26 mouse cellular contexts compared by ENCODE assay signal in genomic region chr1:159861782-159862474, GRCm38 (mm10).
A peak's percentile ranks its signal among the peaks of the same experiment; 100 is the strongest.
DNase-seq lines count a peak whose midpoint lies in the region; ATAC-seq and TF ChIP-seq lines count a peak whose summit lies in the region.
"Had no signal": no experiment of that assay in that cellular context is flagged by ENCODE, and none has a peak within 500 bp of the region (broad histone marks: within the 10 kb centered on the region; RNA-seq: fewer than 3 reads in every experiment).

No protein-coding gene starts in this region.

- TF ChIP-seq EP300 in stomach, postnatal 0 days (optimal IDR thresholded peaks at IDR 0.05), result no peak

- no peak overlapping the region for H3K4me3 ChIP-seq in embryonic facial prominence, embryonic 12.5 days
- no peak overlapping the region for H3K4me3 ChIP-seq in embryonic facial prominence, embryonic 10.5 days
- no peak overlapping the region for H3K4me3 ChIP-seq in stomach, embryonic 14.5 days (ENCODE audit: low read depth, low read length)
- no peak overlapping the region for H3K4me3 ChIP-seq in stomach, postnatal 0 days (ENCODE audit: low read depth, low read length)
- H3K4me3 ChIP-seq in embryonic facial prominence, embryonic 14.5 days (ENCODE audit: low read depth, low read length), result no peak overlapping the region
- no peak overlapping the region for H3K4me3 ChIP-seq in limb, embryonic 14.5 days (replicated peaks; ENCODE audit: low read length)
- H3K4me3 ChIP-seq: embryonic facial prominence, embryonic 13.5 days; forebrain, embryonic 13.5 days; gastrocnemius, adult 2 months; hindbrain, embryonic 10.5 days; hindbrain, embryonic 13.5 days; intestine, embryonic 15.5 days had no signal

- H3K4me2 ChIP-seq in embryonic facial prominence, embryonic 12.5 days (replicated peaks), result no peak overlapping the region
- H3K4me2 ChIP-seq in stomach, embryonic 14.5 days (replicated peaks; ENCODE audit: low read depth, low read length), result no peak overlapping the region
- H3K4me2 ChIP-seq in stomach, postnatal 0 days (replicated peaks; ENCODE audit: low read depth), result no peak overlapping the region
- H3K4me2 ChIP-seq in embryonic facial prominence, embryonic 14.5 days (ENCODE audit: low read depth, low read length), result no peak overlapping the region
- no peak overlapping the region for H3K4me2 ChIP-seq in limb, embryonic 14.5 days (replicated peaks; ENCODE audit: low read depth, low read length, severe bottlenecking)
- H3K4me2 ChIP-seq: embryonic facial prominence, embryonic 13.5 days; forebrain, embryonic 13.5 days; heart, embryonic 11.5 days; hindbrain, embryonic 13.5 days; intestine, embryonic 15.5 days had no signal

- no peak for DNase-seq in embryonic facial prominence, embryonic 10.5 days (ENCODE audit: low spot score)
- DNase-seq in stomach, postnatal 0 days (ENCODE audit: low spot score), result no peak
- DNase-seq in embryonic facial prominence, embryonic 14.5 days (ENCODE audit: low spot score), result peak; percentile 80
- DNase-seq in limb, embryonic 14.5 days (ENCODE audit: low spot score), result peak; percentile 16
- DNase-seq in embryo, embryonic 11 days, result no peak
- DNase-seq in heart, postnatal 36 days, result no peak
- DNase-seq: adrenal gland, postnatal 10 days; adrenal gland, postnatal 36 days; cerebellum, adult 2 months; cerebellum, adult 9-11 months; cerebellum, postnatal 36 days; forebrain, postnatal 0 days; gastrocnemius, adult 2 months; gastrocnemius, postnatal 14 days; kidney, adult 11 months had no signal

- intact Hi-C loops in heart, postnatal 36 days (cut with DNase I), result no loop called here

- TF ChIP-seq CTCF in stomach, postnatal 0 days (IDR thresholded peaks at IDR 0.05; ENCODE audit: low read depth), result no peak

- H3K27me3 ChIP-seq in embryonic facial prominence, embryonic 12.5 days, result no peaks in the 10 kb centered on the region
- no peaks in the 10 kb centered on the region for H3K27me3 ChIP-seq in embryonic facial prominence, embryonic 10.5 days (replicated peaks; ENCODE audit: low read depth, poor library complexity, severe bottlenecking)
- H3K27me3 ChIP-seq in stomach, embryonic 14.5 days (ENCODE audit: control insufficient read depth, insufficient read depth, low read length), result no peaks in the 10 kb centered on the region
- H3K27me3 ChIP-seq in stomach, postnatal 0 days (ENCODE audit: control insufficient read depth, insufficient read depth, low read length), result no peaks in the 10 kb centered on the region
- H3K27me3 ChIP-seq in embryonic facial prominence, embryonic 14.5 days (replicated peaks; ENCODE audit: control insufficient read depth, insufficient read depth, low read length), result no peaks in the 10 kb centered on the region
- no peaks in the 10 kb centered on the region for H3K27me3 ChIP-seq in limb, embryonic 14.5 days (ENCODE audit: control insufficient read depth, insufficient read depth, low read length)
- H3K27me3 ChIP-seq: embryonic facial prominence, embryonic 13.5 days; forebrain, embryonic 13.5 days; intestine, embryonic 15.5 days had no signal

- ATAC-seq in embryonic facial prominence, embryonic 12.5 days (ENCODE audit: insufficient number of reproducible peaks, insufficient read depth, low FRiP score, low TSS enrichment), result peak; percentile 74; the same call in 1 of the 2 replicates
- ATAC-seq in stomach, embryonic 14.5 days (ENCODE audit: insufficient number of reproducible peaks, insufficient read depth, low FRiP score, low read depth), result peak; percentile 37; the same call in 1 of the 2 replicates
- no peak for ATAC-seq in stomach, postnatal 0 days (ENCODE audit: low FRiP score, low TSS enrichment)
- peak; percentile 85 for ATAC-seq in embryonic facial prominence, embryonic 14.5 days (ENCODE audit: low read depth)
- ATAC-seq in limb, embryonic 14.5 days (ENCODE audit: low FRiP score, low read depth), result no peak; the same call in 1 of the 2 replicates
- ATAC-seq: CD4-positive, CD25-positive, alpha-beta regulatory T cell, adult 4 months; forebrain, embryonic 13.5 days; forebrain, postnatal 0 days; hindbrain, embryonic 16.5 days; intestine, embryonic 15.5 days; Patski had no signal

- H3K36me3 ChIP-seq in embryonic facial prominence, embryonic 12.5 days, result no peaks in the 10 kb centered on the region
- H3K36me3 ChIP-seq in embryonic facial prominence, embryonic 10.5 days (replicated peaks), result no peaks in the 10 kb centered on the region
- no peaks in the 10 kb centered on the region for H3K36me3 ChIP-seq in stomach, embryonic 14.5 days (ENCODE audit: control insufficient read depth, insufficient read depth, low read length)
- H3K36me3 ChIP-seq in stomach, postnatal 0 days (ENCODE audit: control insufficient read depth, insufficient read depth, low read length), result no peaks in the 10 kb centered on the region
- no peaks in the 10 kb centered on the region for H3K36me3 ChIP-seq in embryonic facial prominence, embryonic 14.5 days (ENCODE audit: control insufficient read depth, insufficient read depth, low read length)
- H3K36me3 ChIP-seq in limb, embryonic 14.5 days (ENCODE audit: control insufficient read depth, insufficient read depth, low read length), result no peaks in the 10 kb centered on the region
- H3K36me3 ChIP-seq: embryonic facial prominence, embryonic 13.5 days; hindbrain, embryonic 10.5 days; hindbrain, embryonic 13.5 days; intestine, embryonic 15.5 days had no signal

- no peaks in the 10 kb centered on the region for H3K9me3 ChIP-seq in embryonic facial prominence, embryonic 12.5 days
- H3K9me3 ChIP-seq in embryonic facial prominence, embryonic 10.5 days, result no peaks in the 10 kb centered on the region
- H3K9me3 ChIP-seq in stomach, embryonic 14.5 days (ENCODE audit: control insufficient read depth, low read depth, low read length), result no peaks in the 10 kb centered on the region
- no peaks in the 10 kb centered on the region for H3K9me3 ChIP-seq in stomach, postnatal 0 days (ENCODE audit: control insufficient read depth, low read length)
- H3K9me3 ChIP-seq in embryonic facial prominence, embryonic 14.5 days (ENCODE audit: control insufficient read depth, low read length), result no peaks in the 10 kb centered on the region
- no peaks in the 10 kb centered on the region for H3K9me3 ChIP-seq in limb, embryonic 14.5 days (ENCODE audit: control insufficient read depth, low read length)
- H3K9me3 ChIP-seq: embryonic facial prominence, embryonic 13.5 days; forebrain, embryonic 13.5 days; hindbrain, embryonic 10.5 days; hindbrain, embryonic 13.5 days; intestine, embryonic 15.5 days had no signal

- TF ChIP-seq POLR2A in limb, embryonic 14.5 days (IDR thresholded peaks at IDR 0.05; ENCODE audit: borderline replicate concordance, extremely low read depth, insufficient read depth, insufficient read length), result no peak

- 57% methylated on average over 3 of the region's 3 CpGs for WGBS in embryonic facial prominence, embryonic 12.5 days
- 76% methylated on average over 3 of the region's 3 CpGs for WGBS in embryonic facial prominence, embryonic 10.5 days
- 57% methylated on average over 3 of the region's 3 CpGs for WGBS in stomach, embryonic 14.5 days
- 53% methylated on average over 3 of the region's 3 CpGs for WGBS in stomach, postnatal 0 days
- WGBS in embryonic facial prominence, embryonic 14.5 days, result 36% methylated on average over 3 of the region's 3 CpGs
- 48% methylated on average over 3 of the region's 3 CpGs for WGBS in limb, embryonic 14.5 days

- H3K4me1 ChIP-seq in embryonic facial prominence, embryonic 12.5 days, result no peaks in the 10 kb centered on the region
- peaks cover 7% of the 10 kb centered on the region; the same call in 1 of the 2 replicates for H3K4me1 ChIP-seq in embryonic facial prominence, embryonic 10.5 days
- no peaks in the 10 kb centered on the region for H3K4me1 ChIP-seq in stomach, embryonic 14.5 days (ENCODE audit: control insufficient read depth, insufficient read depth, low read length)
- no peaks in the 10 kb centered on the region for H3K4me1 ChIP-seq in stomach, postnatal 0 days (replicated peaks; ENCODE audit: control insufficient read depth, insufficient read depth)
- peaks cover 3% of the 10 kb centered on the region; the same call in 1 of the 2 replicates for H3K4me1 ChIP-seq in embryonic facial prominence, embryonic 14.5 days (ENCODE audit: control insufficient read depth, insufficient read depth, low read length)
- no peaks in the 10 kb centered on the region; the same call in 1 of the 2 replicates for H3K4me1 ChIP-seq in limb, embryonic 14.5 days (ENCODE audit: control insufficient read depth, insufficient read depth, low read length)
- H3K4me1 ChIP-seq: embryonic facial prominence, embryonic 13.5 days; intestine, embryonic 15.5 days had no signal

- no peak overlapping the region for H3K27ac ChIP-seq in embryonic facial prominence, embryonic 12.5 days
- H3K27ac ChIP-seq in embryonic facial prominence, embryonic 10.5 days (replicated peaks), result no peak overlapping the region
- no peak overlapping the region for H3K27ac ChIP-seq in stomach, embryonic 14.5 days (ENCODE audit: low read length)
- H3K27ac ChIP-seq in stomach, postnatal 0 days (replicated peaks), result no peak overlapping the region
- H3K27ac ChIP-seq in embryonic facial prominence, embryonic 14.5 days (replicated peaks; ENCODE audit: low read depth, low read length), result 0 out of 2 replicates have a peak overlapping the region, but pooled peaks have one; percentile 4
- no peak overlapping the region for H3K27ac ChIP-seq in limb, embryonic 14.5 days (replicated peaks; ENCODE audit: low read depth, low read length)
- H3K27ac ChIP-seq: embryonic facial prominence, embryonic 13.5 days; forebrain, embryonic 13.5 days; gastrocnemius, adult 2 months; hindbrain, embryonic 10.5 days; hindbrain, embryonic 13.5 days; intestine, embryonic 15.5 days had no signal

- H3K9ac ChIP-seq in embryonic facial prominence, embryonic 12.5 days, result no peak overlapping the region
- no peak overlapping the region for H3K9ac ChIP-seq in stomach, embryonic 14.5 days (replicated peaks; ENCODE audit: low read depth, low read length)
- H3K9ac ChIP-seq in stomach, postnatal 0 days (ENCODE audit: low read length), result no peak overlapping the region
- no peak overlapping the region for H3K9ac ChIP-seq in embryonic facial prominence, embryonic 14.5 days (ENCODE audit: low read depth, low read length)
- no peak overlapping the region for H3K9ac ChIP-seq in limb, embryonic 14.5 days (ENCODE audit: low read depth, low read length, severe bottlenecking)
- H3K9ac ChIP-seq: embryonic facial prominence, embryonic 13.5 days; forebrain, embryonic 13.5 days; forebrain, postnatal 0 days; hindbrain, embryonic 13.5 days; intestine, embryonic 15.5 days had no signal

Comparison
In these comparisons a context has a peak if more than half of its experiments do, and no peak if none do; other contexts are left out.
1. ATAC-seq: peak in embryonic facial prominence, embryonic 12.5 days (single experiment), stomach, embryonic 14.5 days (single experiment) and embryonic facial prominence, embryonic 14.5 days (single experiment); none in stomach, postnatal 0 days (single experiment) and limb, embryonic 14.5 days (single experiment).
2. DNase-seq: peak in embryonic facial prominence, embryonic 14.5 days (single experiment) and limb, embryonic 14.5 days (single experiment); none in embryonic facial prominence, embryonic 10.5 days (single experiment), stomach, postnatal 0 days (single experiment), embryo, embryonic 11 days (single experiment) and heart, postnatal 36 days (0 of 2).